Mouse (Mus musculus) lung, postnatal 14 days (tissue): ENCODE data around the gene Inpp4b.

Source experiments
- DNase-seq: peaks from one replicate; pipeline ENCODE4 v3.0.0; 2021

The Inpp4b gene

DNA sequence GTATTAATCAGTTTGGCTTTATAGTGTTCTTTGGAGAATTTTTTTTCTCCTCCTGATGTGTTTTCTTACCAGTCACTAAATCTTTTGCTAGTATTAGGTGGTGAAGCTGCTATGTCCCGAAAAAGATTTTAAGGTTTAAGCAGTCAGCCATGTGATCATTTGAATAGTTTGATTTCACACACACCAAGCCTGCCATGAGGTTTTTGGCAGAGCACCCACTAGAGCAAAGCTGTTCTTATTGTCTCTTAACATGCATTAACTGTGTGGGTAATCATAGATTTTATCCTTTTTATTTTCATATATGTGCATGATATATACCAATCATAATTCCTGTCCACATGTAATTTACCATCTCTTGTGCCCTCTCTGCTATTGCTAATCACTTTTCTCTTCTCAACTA is 240.6 kb downstream of the Inpp4b start:
- no peak for DNase-seq

DNA sequence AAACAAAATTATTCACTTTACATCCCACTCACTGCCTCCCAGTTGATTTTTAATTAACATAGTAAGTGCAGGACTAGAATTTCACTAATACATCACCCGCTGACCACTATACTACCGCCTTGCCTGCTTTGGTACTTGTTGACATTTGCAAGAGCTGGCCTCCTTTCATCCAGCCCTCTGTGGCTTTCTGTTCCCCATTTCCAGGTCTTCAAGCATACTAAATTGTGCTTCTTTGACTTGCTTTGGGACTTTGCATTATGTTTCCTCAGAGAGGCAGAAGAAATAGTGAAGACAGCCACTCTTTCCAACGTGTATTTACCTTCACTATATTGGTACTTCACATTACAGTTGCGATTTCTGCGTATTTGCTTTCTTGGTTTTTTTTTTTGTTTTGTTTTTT is 244.4 kb downstream of the Inpp4b start:
- no peak for DNase-seq

DNA sequence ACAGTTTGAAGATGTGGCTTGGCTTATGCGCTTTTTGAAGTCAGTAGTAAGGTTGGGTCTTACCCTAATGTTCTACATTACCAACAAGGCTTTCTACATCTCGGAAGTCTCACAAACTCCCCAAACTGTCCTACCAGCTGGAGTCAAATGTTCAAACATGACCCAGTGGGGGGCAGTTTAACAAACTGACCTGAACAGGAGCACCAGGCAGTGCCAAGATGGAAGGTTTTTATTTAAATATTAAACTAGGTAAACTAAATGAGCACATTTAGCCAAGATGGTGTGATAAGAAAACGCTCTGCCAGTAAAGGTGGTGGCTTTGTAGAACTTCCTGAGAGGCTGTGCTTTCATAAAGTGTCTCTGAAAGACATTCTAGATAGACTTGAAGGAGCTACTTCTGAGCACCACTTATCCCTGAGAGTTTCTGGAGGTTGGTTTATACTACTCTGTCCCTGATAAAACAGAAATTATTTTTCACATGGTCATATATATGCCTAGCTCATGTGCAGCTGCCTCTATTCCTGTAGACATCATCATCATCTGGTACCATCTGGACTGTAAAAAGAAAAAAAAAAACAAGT is 251.9 kb downstream of the Inpp4b start:
- no peak for DNase-seq

DNA sequence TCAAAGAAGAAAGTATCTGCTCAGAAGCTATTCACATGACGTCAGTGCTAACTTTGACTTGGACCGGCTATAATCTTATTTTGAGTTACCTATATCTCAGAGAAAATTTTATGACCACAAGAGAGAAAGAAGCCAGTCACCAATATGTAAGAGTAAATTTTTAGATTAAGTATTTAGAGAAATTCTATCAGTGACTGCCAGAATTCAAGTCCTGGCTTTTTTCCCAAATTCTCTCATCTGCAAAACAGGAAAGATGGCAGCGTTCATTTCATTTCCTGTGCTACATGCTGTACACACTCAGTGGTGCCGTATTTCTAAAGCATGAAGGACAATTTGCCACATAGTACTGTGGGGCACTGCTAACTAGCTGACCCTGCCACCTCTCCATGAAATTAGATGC is 256.9 kb downstream of the Inpp4b start:
- no peak for DNase-seq

DNA sequence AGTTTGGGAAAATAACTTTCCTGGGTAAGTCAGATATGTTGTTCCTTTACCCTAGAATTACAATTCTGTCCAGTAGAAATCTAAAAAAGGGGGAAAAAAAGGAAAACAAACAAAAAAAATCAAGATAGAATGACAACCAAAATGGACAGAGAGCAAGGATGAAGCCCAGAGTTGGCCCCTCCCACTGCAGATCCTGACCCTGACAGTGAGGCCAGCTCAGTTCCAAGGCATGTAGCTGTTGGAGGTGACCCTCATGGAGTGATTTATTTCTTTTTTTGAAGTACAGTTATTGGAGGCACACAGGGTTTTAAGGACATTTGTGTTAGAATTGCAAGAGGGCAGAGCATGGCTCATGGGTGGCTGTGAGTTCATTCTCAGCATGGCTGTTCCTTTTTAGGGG is 258.8 kb downstream of the Inpp4b start:
- no peak for DNase-seq

DNA sequence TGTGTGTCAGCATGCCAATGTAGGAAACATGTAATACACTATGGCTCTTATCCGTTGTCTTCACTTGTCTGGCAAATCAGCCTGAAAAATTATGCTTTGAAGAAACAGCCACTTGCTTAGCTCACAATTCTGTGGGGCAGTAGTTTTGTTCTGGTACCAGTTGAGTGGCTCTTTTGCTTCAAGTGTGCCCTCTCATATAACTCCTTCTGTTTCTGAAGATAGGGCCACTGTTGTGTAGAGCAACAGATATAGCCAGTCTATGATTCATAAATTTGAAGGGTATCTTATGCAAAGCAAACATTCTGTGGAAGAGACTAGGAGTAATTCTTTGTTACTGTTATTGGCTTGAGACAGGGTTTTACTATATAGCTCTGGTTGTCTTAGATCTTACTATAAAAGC is 265.7 kb downstream of the Inpp4b start:
- DNase-seq = no peak

DNA sequence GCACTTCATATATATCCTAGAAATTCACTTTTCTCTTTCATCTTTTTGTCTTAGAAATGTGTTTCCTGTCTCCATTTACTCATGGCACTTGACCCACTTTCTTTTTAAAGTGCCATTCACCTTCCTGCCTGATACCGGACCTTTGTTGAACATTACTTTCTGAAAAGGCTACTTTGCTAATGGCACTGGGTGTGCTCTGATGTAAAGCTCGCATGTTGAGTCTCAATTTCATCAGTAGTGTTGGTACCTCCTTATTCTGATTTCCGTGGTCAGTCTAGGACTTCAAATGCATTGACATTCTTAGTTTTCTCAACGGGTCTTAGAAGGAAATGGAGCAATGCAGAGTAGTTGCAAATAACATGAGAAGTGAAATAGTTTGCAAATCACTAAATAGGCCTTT is 266.7 kb downstream of the Inpp4b start:
- no peak for DNase-seq

DNA sequence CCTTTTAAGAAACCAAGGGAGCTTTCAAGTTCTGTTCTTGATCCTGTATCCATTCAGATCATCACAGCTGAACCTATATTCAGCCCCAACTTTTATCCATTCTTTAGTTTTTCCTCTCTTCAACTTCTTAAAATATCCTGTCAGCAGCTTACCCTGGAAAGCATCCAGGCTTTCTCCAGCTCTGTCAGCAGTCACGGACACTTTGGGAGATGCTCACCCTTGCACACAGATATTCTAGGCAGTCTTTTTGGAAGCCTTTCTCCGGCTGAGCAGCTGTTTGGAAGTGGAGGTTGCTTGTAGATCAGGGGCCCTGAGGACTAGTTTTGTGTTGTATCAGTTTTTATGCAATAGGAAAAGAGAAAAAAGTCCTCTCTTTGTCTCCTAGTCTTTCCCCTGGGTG is 270.3 kb downstream of the Inpp4b start:
- DNase-seq = no peak

DNA sequence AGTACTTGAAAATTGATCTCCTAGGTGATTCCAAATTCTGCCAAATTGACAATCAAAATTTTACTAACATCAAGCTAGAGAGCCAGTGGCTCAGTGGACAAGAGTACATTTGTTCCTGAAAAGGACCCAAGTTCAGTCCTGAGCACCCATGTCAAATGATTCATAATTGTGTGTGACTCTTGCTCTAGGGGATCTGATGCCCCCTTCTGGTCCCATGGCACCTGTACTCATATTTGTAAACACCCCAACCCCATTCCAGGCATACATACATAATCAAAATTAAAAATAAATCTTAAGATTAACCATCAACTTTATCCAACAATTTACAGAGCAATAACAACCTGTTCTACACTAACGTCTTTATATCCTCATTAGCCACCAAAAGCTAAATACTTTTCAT is 271.8 kb downstream of the Inpp4b start:
- DNase-seq = no peak

DNA sequence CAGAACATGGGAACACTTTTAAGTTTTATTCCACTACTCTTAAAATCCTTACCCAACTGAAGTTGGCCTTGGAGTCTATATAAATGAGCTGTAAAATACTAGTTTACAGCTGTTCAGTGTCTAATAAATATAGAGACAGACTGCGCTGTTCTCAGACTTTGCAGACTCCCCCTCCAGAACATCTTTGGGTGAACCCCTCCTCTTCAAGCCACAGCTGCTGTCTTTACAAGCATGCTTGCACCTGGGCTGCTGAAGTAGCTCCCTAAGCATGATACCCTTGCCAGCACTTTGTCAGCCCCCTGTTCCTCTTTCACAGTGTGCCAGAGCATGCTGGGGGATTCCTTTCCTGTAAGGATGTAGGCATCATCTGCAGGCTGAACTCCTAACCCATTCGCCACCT is 272.2 kb downstream of the Inpp4b start:
- no peak for DNase-seq

DNA sequence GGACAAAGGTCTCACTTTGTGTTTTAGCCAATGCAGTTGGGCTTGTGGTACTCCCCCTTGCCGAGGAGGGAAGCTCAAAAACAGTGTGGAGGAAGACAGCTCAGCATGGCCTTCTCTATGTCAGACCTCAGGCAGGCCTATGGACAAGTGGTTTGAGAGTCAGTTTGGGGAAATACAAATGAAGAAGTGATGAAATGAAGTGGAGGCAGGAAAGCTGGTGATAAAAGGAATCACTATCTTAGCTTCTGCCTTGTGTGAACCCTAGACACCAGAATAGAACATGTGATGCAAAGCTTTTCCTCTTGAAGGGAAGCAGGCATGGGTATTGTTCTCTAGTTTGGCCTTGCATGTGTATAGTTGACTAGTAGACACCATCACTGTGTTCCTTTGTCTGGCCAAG is 273.2 kb downstream of the Inpp4b start:
- DNase-seq = no peak

DNA sequence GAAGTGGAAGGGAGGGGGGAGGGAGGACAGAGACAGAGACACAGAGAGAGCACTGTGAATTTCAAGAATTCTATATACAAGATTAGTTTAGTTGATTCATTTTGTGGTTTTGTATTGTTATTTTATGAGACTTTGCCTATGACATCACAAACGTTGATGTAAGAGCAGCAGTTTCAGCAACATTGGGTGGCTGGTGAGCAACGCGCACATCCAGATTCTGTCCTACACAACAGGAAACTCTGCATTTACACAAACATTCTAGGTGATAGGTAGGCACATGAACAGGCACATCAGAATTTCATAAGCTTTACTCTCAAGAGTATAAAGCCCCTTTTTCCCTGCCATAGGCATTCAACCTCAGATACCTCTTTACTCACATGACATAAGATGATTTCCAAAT is 276.6 kb downstream of the Inpp4b start:
- no peak for DNase-seq

DNA sequence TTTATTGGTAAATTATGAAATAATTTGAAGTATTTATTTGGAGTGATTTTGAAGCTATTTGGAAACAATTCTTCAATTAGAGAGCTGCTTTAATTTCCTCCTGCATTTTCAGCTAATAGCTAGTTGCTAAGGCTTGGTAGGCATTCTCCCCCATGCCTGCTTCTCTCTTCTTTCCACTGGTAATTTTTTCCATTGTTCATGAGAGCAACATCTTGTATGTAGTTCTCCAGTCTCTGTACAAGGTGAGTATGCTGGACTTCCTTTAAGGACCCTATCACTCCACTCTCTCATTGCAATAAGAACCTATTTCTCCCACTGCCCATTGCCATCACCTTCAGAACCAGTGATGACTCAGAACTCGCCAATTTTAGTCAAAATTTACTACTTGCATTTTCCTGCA is 292.7 kb downstream of the Inpp4b start:
- no peak for DNase-seq

DNA sequence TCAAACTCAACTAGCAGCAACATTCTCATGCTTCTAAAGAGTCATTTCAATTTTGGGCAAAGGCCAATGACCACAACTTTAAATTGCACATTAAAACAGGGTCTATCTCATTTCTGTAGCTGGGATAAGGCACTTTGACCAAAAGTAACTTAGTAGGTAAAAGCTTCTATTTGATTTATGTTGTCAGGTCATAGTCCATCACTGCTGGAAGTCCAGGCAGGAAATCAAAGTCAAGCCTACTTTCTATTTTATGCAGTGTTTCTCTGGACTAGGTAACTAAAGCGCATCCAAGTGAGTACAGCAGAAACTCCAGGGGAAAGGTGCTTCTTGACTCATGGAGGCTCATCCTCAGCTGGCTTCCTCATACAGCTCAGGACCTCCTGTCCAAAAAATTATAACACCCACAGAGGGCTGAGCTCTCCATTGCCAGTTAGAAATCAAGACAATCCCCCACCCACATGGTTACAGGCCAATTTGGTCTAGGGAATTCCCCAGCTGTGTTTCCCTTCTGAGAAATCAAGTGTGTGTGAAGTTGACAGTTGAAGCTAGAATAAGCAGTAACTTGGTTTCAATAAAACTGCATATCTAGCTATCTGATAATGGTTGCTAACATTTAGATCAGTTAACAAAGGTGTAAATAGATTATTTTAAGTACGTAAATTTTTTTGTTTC is 293.7 kb downstream of the Inpp4b start:
- no peak for DNase-seq

DNA sequence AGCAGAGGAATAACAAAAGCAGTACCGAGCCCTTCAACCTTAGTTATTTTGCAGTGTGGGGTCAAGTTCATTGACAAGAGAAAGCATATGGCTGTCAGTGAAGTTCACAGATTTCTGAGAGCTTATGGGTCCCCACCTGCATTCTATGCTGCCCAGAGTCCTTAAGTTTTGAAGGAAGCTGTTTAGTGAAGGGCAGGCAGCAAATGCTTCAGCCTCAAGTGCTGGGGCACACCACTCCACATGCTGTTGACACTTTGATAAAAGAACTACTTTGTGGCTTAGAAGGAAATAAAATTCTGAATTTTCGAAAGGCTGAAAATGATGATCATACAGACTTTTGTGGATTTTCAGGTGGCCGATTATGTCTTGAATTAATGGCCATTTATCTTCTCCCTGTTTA is 296.1 kb downstream of the Inpp4b start:
- no peak for DNase-seq

DNA sequence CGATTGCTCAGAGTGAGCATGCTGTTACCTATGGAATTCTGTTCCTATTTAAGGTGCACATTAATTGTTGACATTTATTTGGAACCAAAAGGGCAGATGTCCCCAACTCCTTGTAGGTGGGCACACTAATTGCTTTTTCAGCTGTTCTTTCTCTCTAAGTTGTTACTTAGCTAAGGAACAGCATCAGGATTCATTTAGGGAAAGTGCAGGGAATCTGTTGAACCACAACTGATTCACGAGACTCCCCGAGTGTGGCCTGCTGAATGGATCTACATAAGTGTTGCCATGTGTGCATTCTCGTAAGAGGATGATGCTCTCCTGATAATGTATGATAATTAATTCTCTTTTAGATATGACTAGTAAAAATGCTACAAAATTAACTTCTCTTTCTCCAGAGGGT is 297.5 kb downstream of the Inpp4b start:
- no peak for DNase-seq

DNA sequence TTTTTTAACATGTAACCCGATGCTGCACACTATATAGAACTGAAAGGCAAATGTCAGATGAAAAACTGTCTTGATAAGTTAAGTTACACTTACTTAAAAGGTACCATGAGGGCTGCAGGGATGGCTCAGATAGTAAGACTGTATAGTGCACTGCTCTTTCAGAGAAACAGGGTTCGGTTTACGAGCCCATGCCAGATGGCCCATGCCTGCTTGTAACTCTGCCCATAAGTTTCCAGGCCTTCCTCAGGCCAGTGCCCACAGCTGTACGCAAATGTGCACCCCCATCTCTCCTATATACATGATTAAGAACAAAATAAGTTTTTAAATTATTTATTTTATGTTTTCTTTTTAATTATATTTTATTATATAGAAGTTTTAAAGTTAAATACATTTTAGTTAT is 300.7 kb downstream of the Inpp4b start:
- DNase-seq = no peak

DNA sequence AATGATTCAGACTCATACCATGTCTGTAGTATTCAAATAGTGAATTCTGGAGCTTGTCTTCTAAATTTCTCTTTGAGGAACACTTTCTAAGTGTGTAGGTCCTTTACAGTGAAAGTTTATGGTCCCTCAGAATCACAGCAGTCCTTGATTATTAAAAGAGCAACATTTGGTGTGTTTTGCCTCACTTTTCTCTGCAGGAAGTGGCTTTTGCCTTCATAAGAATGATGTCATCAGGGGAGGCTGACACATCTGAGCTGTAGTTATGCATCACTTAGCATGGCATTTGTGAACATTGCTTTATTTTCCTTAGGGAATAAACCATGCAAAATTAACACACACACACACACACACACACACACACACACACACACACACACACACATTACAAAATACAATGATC is 349.8 kb downstream of the Inpp4b start:
- no peak for DNase-seq

DNA sequence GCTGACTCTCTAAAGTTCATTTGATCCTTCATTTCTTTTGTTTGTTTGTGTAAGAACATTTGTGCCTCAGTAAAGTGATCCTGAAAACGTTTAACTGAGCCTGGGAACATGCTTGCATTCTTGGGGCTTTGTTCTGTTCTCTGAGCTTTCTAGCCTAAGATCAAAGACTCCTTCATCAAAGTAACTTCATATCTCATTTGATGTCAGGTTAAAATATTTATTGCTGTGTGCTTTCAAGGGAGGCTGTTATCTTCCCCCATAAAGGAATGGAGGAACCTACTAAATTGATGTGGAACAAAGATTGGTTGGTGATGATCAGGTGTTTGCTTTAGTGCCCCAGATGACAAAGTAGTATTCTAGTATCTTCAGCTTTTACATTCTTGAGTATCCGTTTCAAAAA is 352.5 kb downstream of the Inpp4b start:
- no peak for DNase-seq

DNA sequence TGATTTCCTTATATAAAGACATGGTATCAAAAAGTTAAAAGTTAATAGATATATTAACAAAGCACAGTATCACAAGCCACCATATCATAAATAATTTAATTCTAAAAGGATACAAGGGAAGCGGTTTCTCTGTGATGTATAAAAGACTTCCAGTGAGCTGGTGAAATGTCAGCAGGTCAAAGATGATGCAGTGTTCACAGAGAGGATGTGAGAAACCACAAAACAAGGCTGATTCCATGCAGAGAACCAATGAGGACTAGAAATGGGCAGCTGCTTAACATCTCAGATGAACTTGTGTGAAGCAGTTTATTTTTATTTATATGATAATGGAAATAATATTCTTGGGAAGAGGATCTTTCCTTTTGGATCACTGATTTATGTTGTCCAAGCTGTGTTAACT is 359.7 kb downstream of the Inpp4b start:
- DNase-seq = no peak

DNA sequence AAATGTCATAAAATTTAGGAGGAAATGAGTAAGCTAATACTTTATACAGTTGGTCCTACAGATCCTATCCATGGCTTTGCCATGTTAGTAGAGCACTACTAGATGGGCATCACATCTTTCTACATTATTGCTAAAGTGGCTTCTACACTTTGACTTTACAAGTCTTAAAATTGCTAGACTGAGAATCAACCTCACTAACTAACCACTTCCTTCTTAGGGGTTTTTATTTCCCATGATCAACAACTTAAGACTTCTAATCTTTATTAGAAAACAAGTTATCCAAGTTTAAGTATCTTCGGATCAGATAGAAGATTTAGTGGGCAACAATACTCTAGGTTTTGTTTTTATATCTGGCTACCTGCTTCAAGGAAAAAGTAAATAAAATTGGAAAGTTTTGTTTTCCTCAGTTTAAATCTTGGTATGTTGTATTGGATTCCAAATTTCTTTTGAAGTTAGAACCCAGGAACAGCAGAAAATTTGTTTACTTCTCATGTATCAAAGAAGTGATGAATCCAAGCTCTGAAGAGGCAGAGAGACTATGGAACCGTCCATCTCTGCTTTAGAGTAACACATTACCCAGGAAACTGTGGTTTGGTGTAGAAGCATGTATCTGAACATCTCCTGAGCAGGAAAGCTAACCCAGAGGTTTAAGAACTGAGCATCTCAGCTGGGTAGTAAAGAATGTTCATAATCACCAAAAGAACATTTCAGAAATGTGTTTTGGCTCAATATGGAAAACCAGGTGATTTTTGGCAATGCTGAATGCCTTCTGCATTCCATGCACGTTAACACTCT is 361.4 kb downstream of the Inpp4b start:
- DNase-seq = no peak

DNA sequence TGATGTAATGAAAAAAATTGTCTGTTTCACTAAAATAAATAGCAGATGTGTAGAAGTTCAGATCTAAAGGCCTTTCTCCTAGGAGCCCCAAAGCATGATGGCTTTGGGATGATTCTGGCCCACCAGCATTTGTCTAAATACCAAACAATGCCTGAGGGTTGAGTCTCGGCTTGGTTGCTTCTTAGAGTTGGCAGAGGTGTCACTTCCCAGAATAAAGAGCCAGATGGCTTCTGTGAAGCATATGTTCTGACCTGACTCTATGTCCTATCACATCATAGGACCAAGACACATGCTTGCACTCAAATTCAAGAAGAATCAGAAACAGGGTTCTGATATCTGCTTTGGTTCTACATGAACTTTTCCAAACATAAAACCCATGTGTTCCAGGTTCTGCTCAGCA is 365.1 kb downstream of the Inpp4b start:
- DNase-seq = no peak

DNA sequence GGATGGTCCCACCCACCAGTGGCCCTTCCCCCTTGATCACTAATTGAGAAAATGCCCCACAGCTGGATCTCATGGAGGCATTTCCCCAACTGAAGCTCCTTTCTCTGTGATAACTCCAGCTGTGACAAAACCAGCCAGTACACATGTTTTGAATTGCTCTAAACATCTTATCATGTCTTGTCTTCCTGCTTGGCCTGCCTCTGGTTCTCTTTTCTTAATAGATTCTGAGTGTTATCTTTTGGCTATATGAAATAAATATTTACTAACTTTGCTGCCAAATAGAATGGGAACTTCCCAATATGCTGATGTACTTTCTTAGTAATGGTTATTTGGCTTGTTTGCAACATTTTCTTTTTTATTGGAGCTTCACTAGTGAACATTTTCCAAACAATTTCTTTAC is 389.0 kb downstream of the Inpp4b start:
- no peak for DNase-seq

DNA sequence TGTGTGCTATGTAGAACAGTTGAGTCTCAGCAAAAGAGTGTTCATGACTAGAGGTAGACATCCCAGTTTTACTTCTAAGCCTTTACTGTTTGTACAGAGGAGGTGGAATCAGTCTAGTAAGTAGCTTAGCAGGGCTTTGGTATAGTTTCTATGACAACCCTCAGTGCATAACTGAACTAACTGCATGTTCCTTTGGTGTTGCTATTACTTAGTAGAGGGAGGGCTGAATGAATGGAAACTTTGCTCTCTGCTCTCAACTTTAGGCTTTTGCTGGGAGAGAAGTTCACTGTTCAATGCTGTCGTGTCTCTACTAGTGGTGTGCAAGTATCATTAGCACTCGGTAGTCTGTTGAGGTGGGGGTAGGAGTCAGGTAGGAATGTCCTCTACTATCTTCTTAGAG is 393.3 kb downstream of the Inpp4b start:
- DNase-seq = no peak

DNA sequence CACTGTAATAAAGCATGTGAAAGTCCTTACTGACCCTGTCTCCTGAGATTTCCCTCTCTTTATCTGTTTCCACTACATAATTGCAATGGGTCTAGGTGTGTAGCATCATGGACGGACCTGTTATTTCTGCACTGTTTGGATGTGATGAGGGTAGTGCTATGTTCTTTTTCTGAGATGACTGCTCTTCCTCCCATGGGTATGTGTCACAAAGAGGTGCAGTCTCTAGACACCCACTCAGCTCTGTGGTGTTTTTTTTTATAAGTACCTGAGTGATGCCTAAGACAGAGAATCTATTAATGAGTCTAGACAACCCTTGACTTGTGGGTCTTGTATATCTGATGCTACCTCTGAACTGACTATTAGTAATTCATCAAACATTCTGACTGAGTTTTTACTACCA is 393.7 kb downstream of the Inpp4b start:
- DNase-seq = no peak
